Comparison of ENCODE assay signal across 10 mouse cellular contexts in genomic region chr11:98597363-98597762, GRCm38 (mm10). TPM values are rescaled to one million over a fixed set of nuclear protein-coding genes. Genes with fewer than 3 reads are reported as not detected.
DNase-seq lines count a peak whose midpoint lies in the region; ATAC-seq and TF ChIP-seq lines count a peak whose summit lies in the region.
"Had no signal": no experiment of that assay in that cellular context is flagged by ENCODE, and none has a peak within 500 bp of the region (broad histone marks: within the 10 kb centered on the region; RNA-seq: fewer than 3 reads in every experiment).

No protein-coding gene starts in this region.

- H3K27me3 ChIP-seq in kidney, adult 2 months (replicated peaks; ENCODE audit: control insufficient read depth, insufficient read depth, low read length): peaks cover 1% of the 10 kb centered on the region; the same call in 1 of the 2 replicates
- peaks cover 24% of the 10 kb centered on the region for H3K27me3 ChIP-seq in kidney, embryonic 16.5 days (ENCODE audit: insufficient read depth, low read length)
- H3K27me3 ChIP-seq in heart, postnatal 0 days (ENCODE audit: control insufficient read depth, insufficient read depth, low read length): peaks cover 17% of the 10 kb centered on the region
- H3K27me3 ChIP-seq in liver, postnatal 0 days (ENCODE audit: insufficient read depth, low read length): peaks cover 43% of the 10 kb centered on the region

- H3K4me1 ChIP-seq in kidney, adult 2 months (ENCODE audit: control insufficient read depth, insufficient read depth, low read length): no peaks in the 10 kb centered on the region
- peaks cover 6% of the 10 kb centered on the region; the same call in 1 of the 2 replicates for H3K4me1 ChIP-seq in kidney, embryonic 16.5 days (ENCODE audit: insufficient read depth, low read length)
- H3K4me1 ChIP-seq in heart, postnatal 0 days (ENCODE audit: control insufficient read depth, insufficient read depth): peaks cover 9% of the 10 kb centered on the region; the same call in 1 of the 2 replicates
- H3K4me1 ChIP-seq in liver, postnatal 0 days (ENCODE audit: insufficient read depth): peaks cover 7% of the 10 kb centered on the region; the same call in 1 of the 2 replicates

- no peaks in the 10 kb centered on the region for H3K36me3 ChIP-seq in kidney, adult 2 months (ENCODE audit: control insufficient read depth, insufficient read depth, low read length)
- no peaks in the 10 kb centered on the region for H3K36me3 ChIP-seq in kidney, embryonic 16.5 days (ENCODE audit: insufficient read depth, low read length)
- no peaks in the 10 kb centered on the region for H3K36me3 ChIP-seq in heart, postnatal 0 days (replicated peaks; ENCODE audit: control insufficient read depth, insufficient read depth, low read length)
- no peaks in the 10 kb centered on the region for H3K36me3 ChIP-seq in liver, postnatal 0 days (replicated peaks; ENCODE audit: insufficient read depth, low read length)

- no peak for TF ChIP-seq EP300 in heart, postnatal 0 days (IDR thresholded peaks at IDR 0.05; ENCODE audit: low read depth)
- TF ChIP-seq EP300 in liver, postnatal 0 days (IDR thresholded peaks at IDR 0.05; ENCODE audit: low read depth): no peak

- peak; percentile 84 for TF ChIP-seq CTCF in kidney, adult 2 months (conservative IDR thresholded peaks at IDR 0.05; ENCODE audit: insufficient read depth, insufficient read length, low read depth, low read length)
- TF ChIP-seq CTCF in heart, postnatal 0 days (IDR thresholded peaks at IDR 0.05; ENCODE audit: low read depth): peak; percentile 87
- TF ChIP-seq CTCF in liver, postnatal 0 days (IDR thresholded peaks at IDR 0.05; ENCODE audit: low read depth): peak; percentile 92

- ATAC-seq in kidney, embryonic 16.5 days (ENCODE audit: low FRiP score, low TSS enrichment): no peak; the same call in 1 of the 2 replicates
- 0 out of 2 replicates have a peak, but pooled peaks have one; percentile 55 for ATAC-seq in heart, postnatal 0 days (ENCODE audit: insufficient read depth, low read depth)
- ATAC-seq in liver, postnatal 0 days: peak; percentile 68

- no peak for TF ChIP-seq POLR2A in kidney, adult 2 months (IDR thresholded peaks at IDR 0.05; ENCODE audit: low read depth, low read length)

- H3K9ac ChIP-seq in kidney, embryonic 16.5 days (replicated peaks; ENCODE audit: low read length): no peak overlapping the region
- H3K9ac ChIP-seq in heart, postnatal 0 days (replicated peaks; ENCODE audit: low read depth, low read length): no peak overlapping the region
- no peak overlapping the region for H3K9ac ChIP-seq in liver, postnatal 0 days (replicated peaks)

- H3K9me3 ChIP-seq in kidney, embryonic 16.5 days (ENCODE audit: low read length): no peaks in the 10 kb centered on the region
- no peaks in the 10 kb centered on the region for H3K9me3 ChIP-seq in heart, postnatal 0 days (replicated peaks; ENCODE audit: control insufficient read depth, low read length)
- no peaks in the 10 kb centered on the region for H3K9me3 ChIP-seq in liver, postnatal 0 days (ENCODE audit: low read length)

- no peak overlapping the region for H3K4me3 ChIP-seq in kidney, adult 2 months (ENCODE audit: insufficient read depth, low read depth, low read length)
- H3K4me3 ChIP-seq in kidney, embryonic 16.5 days (ENCODE audit: low read length): no peak overlapping the region
- H3K4me3 ChIP-seq in heart, postnatal 0 days (ENCODE audit: low read depth, low read length): no peak overlapping the region
- no peak overlapping the region for H3K4me3 ChIP-seq in liver, postnatal 0 days (ENCODE audit: low read depth, low read length)

- H3K4me2 ChIP-seq in kidney, embryonic 16.5 days (replicated peaks; ENCODE audit: low read depth, low read length): no peak overlapping the region
- H3K4me2 ChIP-seq in heart, postnatal 0 days (ENCODE audit: low read depth, low read length): no peak overlapping the region
- H3K4me2 ChIP-seq in liver, postnatal 0 days (ENCODE audit: low read depth, low read length): no peak overlapping the region

- H3K27ac ChIP-seq in kidney, adult 2 months (ENCODE audit: insufficient read depth, low read depth, low read length): no peak overlapping the region
- no peak overlapping the region for H3K27ac ChIP-seq in kidney, embryonic 16.5 days (ENCODE audit: low read length)
- no peak overlapping the region for H3K27ac ChIP-seq in heart, postnatal 0 days (ENCODE audit: low read depth)
- no peak overlapping the region for H3K27ac ChIP-seq in liver, postnatal 0 days (ENCODE audit: low read depth)

- DNase-seq in kidney, adult 2 months: peak; percentile 54
- peak; percentile 92 for DNase-seq in ES-CJ7 (ENCODE audit: low read depth, low spot score)
- DNase-seq in c-Kit-negative CD71-positive TER-119-positive erythroid progenitor cells, embryonic 14.5 days (ENCODE audit: low read depth, low spot score): peak; percentile 78
- peak; percentile 79 for DNase-seq in heart, postnatal 0 days (ENCODE audit: low spot score)
- peak; percentile 89 for DNase-seq in liver, postnatal 0 days
- DNase-seq in spleen, postnatal 36 days (ENCODE audit: low spot score in 2 of 2): peak; percentile 62 to 72
- DNase-seq in left cerebral cortex, adult 18-20 months (ENCODE audit: low spot score in 2 of 2): no peak

- WGBS in kidney, adult 2 months: 32% methylated on average over 6 of the region's 6 CpGs
- WGBS in kidney, embryonic 16.5 days: 42% methylated on average over 6 of the region's 6 CpGs
- 30% methylated on average over 6 of the region's 6 CpGs for WGBS in heart, postnatal 0 days
- 27% methylated on average over 6 of the region's 6 CpGs for WGBS in liver, postnatal 0 days (ENCODE audit: insufficient replicate concordance)

RNA-seq across cellular contexts. Expression of gene Lrrc3c, which starts 0.7 kb away (rescaled TPM):
- not detected in 2 replicates for polyA plus RNA-seq in kidney, adult 2 months (2012; rRNA removed)
- not detected in 2 replicates for polyA plus RNA-seq in kidney, embryonic 16.5 days (2015; fragmentation: Nextera tagmentation; extraction: Ambion mirVana)
- not detected in 2 replicates for total RNA-seq in heart, postnatal 0 days (2014; rRNA removed; ENCODE audit: low replicate concordance)
- not detected in 2 replicates for polyA plus RNA-seq in heart, postnatal 0 days (2015; fragmentation: Nextera tagmentation; extraction: Ambion mirVana)
- polyA plus RNA-seq in liver, postnatal 0 days (2015; fragmentation: Nextera tagmentation; extraction: Ambion mirVana): not detected in 2 replicates
- not detected for total RNA-seq in left cerebral cortex, adult 18-20 months (2021)
- polyA plus RNA-seq: frontal cortex, adult 2 months; neural tube, embryonic 14.5 days had no signal

RNA-seq across cellular contexts. Expression of gene Ormdl3, which starts 10.2 kb away (rescaled TPM):
- 57.2 and 60.2 TPM in 2 replicates for polyA plus RNA-seq in kidney, adult 2 months (2012; rRNA removed)
- polyA plus RNA-seq in kidney, embryonic 16.5 days (2015; fragmentation: Nextera tagmentation; extraction: Ambion mirVana): 67.2 and 67.6 TPM in 2 replicates
- 36.1 and 44.8 TPM in 2 replicates for total RNA-seq in heart, postnatal 0 days (2014; rRNA removed; ENCODE audit: low replicate concordance)
- polyA plus RNA-seq in heart, postnatal 0 days (2015; fragmentation: Nextera tagmentation; extraction: Ambion mirVana): 49.4 and 50.2 TPM in 2 replicates
- polyA plus RNA-seq in liver, postnatal 0 days (2015; fragmentation: Nextera tagmentation; extraction: Ambion mirVana): 39.3 and 42.0 TPM in 2 replicates
- 10 to 100 TPM; 46.0 to 49.4 TPM for total RNA-seq in left cerebral cortex, adult 18-20 months (2021)

RNA-seq across cellular contexts. Expression of gene Gm12355, which starts 28.1 kb away (rescaled TPM):
- polyA plus RNA-seq in kidney, adult 2 months (2012; rRNA removed): not detected in 2 replicates
- polyA plus RNA-seq in kidney, embryonic 16.5 days (2015; fragmentation: Nextera tagmentation; extraction: Ambion mirVana): 0.86 and 1.6 TPM in 2 replicates
- total RNA-seq in heart, postnatal 0 days (2014; rRNA removed; ENCODE audit: low replicate concordance): 0.15 and 0.19 TPM in 2 replicates
- polyA plus RNA-seq in heart, postnatal 0 days (2015; fragmentation: Nextera tagmentation; extraction: Ambion mirVana): 0.23 and 0.26 TPM in 2 replicates
- 0.33 and 0.39 TPM in 2 replicates for polyA plus RNA-seq in liver, postnatal 0 days (2015; fragmentation: Nextera tagmentation; extraction: Ambion mirVana)
- 10 to 100 TPM; 11.7 to 12.1 TPM for total RNA-seq in left cerebral cortex, adult 18-20 months (2021)

RNA-seq across cellular contexts. Expression of gene Gsdma3, which starts 28.8 kb away (rescaled TPM):
- not detected in 2 replicates for polyA plus RNA-seq in kidney, adult 2 months (2012; rRNA removed)
- polyA plus RNA-seq in kidney, embryonic 16.5 days (2015; fragmentation: Nextera tagmentation; extraction: Ambion mirVana): not detected in 2 replicates
- total RNA-seq in heart, postnatal 0 days (2014; rRNA removed; ENCODE audit: low replicate concordance): not detected in 2 replicates
- polyA plus RNA-seq in heart, postnatal 0 days (2015; fragmentation: Nextera tagmentation; extraction: Ambion mirVana): not detected in 2 replicates
- polyA plus RNA-seq in liver, postnatal 0 days (2015; fragmentation: Nextera tagmentation; extraction: Ambion mirVana): not detected in 2 replicates
- total RNA-seq in left cerebral cortex, adult 18-20 months (2021): not detected
- polyA plus RNA-seq: frontal cortex, adult 2 months; neural tube, embryonic 14.5 days had no signal

RNA-seq across cellular contexts. Expression of gene Zpbp2, which starts 46.5 kb away (rescaled TPM):
- polyA plus RNA-seq in kidney, adult 2 months (2012; rRNA removed): 0.26 and 0.34 TPM in 2 replicates
- 0.87 TPM in 1 of 2 replicates, not detected in the other for polyA plus RNA-seq in kidney, embryonic 16.5 days (2015; fragmentation: Nextera tagmentation; extraction: Ambion mirVana)
- not detected in 2 replicates for total RNA-seq in heart, postnatal 0 days (2014; rRNA removed; ENCODE audit: low replicate concordance)
- polyA plus RNA-seq in heart, postnatal 0 days (2015; fragmentation: Nextera tagmentation; extraction: Ambion mirVana): 0.14 and 0.23 TPM in 2 replicates
- 0.65 and 1.1 TPM in 2 replicates for polyA plus RNA-seq in liver, postnatal 0 days (2015; fragmentation: Nextera tagmentation; extraction: Ambion mirVana)
- not detected for total RNA-seq in left cerebral cortex, adult 18-20 months (2021)
- polyA plus RNA-seq: neural tube, embryonic 14.5 days had no signal

Comparison
In these comparisons a context has a peak if more than half of its experiments do, and no peak if none do; other contexts are left out.
1. DNase-seq: peak in kidney, adult 2 months (single experiment), ES-CJ7 (single experiment), c-Kit-negative CD71-positive TER-119-positive erythroid progenitor cells, embryonic 14.5 days (single experiment), heart, postnatal 0 days (single experiment), liver, postnatal 0 days (single experiment) and spleen, postnatal 36 days (2 of 2); none in left cerebral cortex, adult 18-20 months (0 of 2).
2. Peak in every context shown above with its lines, with median percentiles within 50 percentile points of each other: CTCF ChIP-seq.